Mouse (Mus musculus) ES-Bruce4 (cell line): ENCODE measurements around the gene Fnip1. TPM values are rescaled to one million over a fixed set of nuclear protein-coding genes. Genes with fewer than 3 reads are reported as not detected.

Experiments used
- H3K27ac ChIP-seq: 2 replicates; pipeline ENCODE4 v1.5.1; 2012; ENCODE audit warnings: low read length, inconsistent platforms; ENCODE audit not compliant: insufficient read depth
- H3K27me3 ChIP-seq: 2 replicates; pipeline ENCODE4 v1.6.1; 2012; ENCODE audit warnings: mild to moderate bottlenecking, low read length, inconsistent platforms; ENCODE audit not compliant: control insufficient read depth, poor library complexity, insufficient read depth, severe bottlenecking
- H3K36me3 ChIP-seq: 2 replicates; pipeline ENCODE4 v1.6.1; 2012; ENCODE audit warnings: inconsistent platforms, mild to moderate bottlenecking, low read length, moderate library complexity; ENCODE audit not compliant: control insufficient read depth, poor library complexity, insufficient read depth, severe bottlenecking
- H3K4me1 ChIP-seq: one replicate; pipeline ENCODE4 v1.8.1; 2011; ENCODE audit warnings: low read length; ENCODE audit not compliant: control insufficient read depth, insufficient read depth
- H3K4me3 ChIP-seq: 2 replicates; pipeline ENCODE4 v1.5.1; 2011; ENCODE audit warnings: low read depth, mild to moderate bottlenecking, low read length
- H3K9ac ChIP-seq: 2 replicates; pipeline ENCODE4 v1.6.1; 2012; ENCODE audit warnings: low read depth, mild to moderate bottlenecking, inconsistent platforms; ENCODE audit not compliant: poor library complexity, severe bottlenecking
- H3K9me3 ChIP-seq: replicated peaks from 2 replicates; pipeline ENCODE4 v1.6.1; 2012; ENCODE audit warnings: mild to moderate bottlenecking, low read length, inconsistent platforms; ENCODE audit not compliant: control insufficient read depth, poor library complexity, insufficient read depth, severe bottlenecking
- CTCF ChIP-seq: IDR thresholded peaks from one replicate; pipeline ENCODE4 v1.8.1; 2011; ENCODE audit warnings: low read depth, low read length
- EP300 ChIP-seq: IDR thresholded peaks from 2 replicates; pipeline ENCODE4 v1.6.1; 2011; ENCODE audit warnings: low read depth, low read length; ENCODE audit not compliant: insufficient read depth
- POLR2A ChIP-seq: IDR thresholded peaks from one replicate; pipeline ENCODE4 v1.8.1; 2011; ENCODE audit warnings: low read length; ENCODE audit not compliant: insufficient read depth
- polyA plus RNA-seq: library from polyadenylated mRNA; stranded (reverse); fragments of >200 nt; gene quantifications from 2 replicates; pipeline ENCODE4 v1.2.4, GENCODE M21; 2011; ENCODE audit warnings: low read depth; ENCODE audit not compliant: missing spikeins, insufficient read depth, insufficient read length

The Fnip1 gene
- polyA plus RNA-seq, 1 experiment = 33.2 TPM

GRCm38 (mm10) chr11:54427695-54428352 lies 10.2 kb upstream of the Fnip1 start:
- Histone ChIP-seq H3K9ac (no peak overlapping the region), H3K36me3 (no peaks in the 10 kb centered on the region), H3K4me1 (no peaks in the 10 kb centered on the region), H3K4me3 (no peak overlapping the region), H3K9me3 (no peaks in the 10 kb centered on the region), H3K27ac (no peak overlapping the region), H3K27me3 (no peaks in the 10 kb centered on the region)
- TF ChIP-seq EP300 (no peak), POLR2A (no peak), CTCF (no peak)

GRCm38 (mm10) chr11:54429224-54429623 lies 8.8 kb upstream of the Fnip1 start:
- Histone ChIP-seq H3K4me1 (no peaks in the 10 kb centered on the region), H3K27ac (no peak overlapping the region), H3K27me3 (no peaks in the 10 kb centered on the region), H3K9ac (no peak overlapping the region), H3K4me3 (no peak overlapping the region), H3K9me3 (no peaks in the 10 kb centered on the region), H3K36me3 (no peaks in the 10 kb centered on the region)
- TF ChIP-seq POLR2A (no peak), CTCF (no peak), EP300 (no peak)

- Histone ChIP-seq H3K27me3 (no peaks in the 10 kb centered on the region; the same call in 1 of the 2 replicates), H3K36me3 (no peaks in the 10 kb centered on the region)
Observed at GRCm38 (mm10) chr11:54435797-54436196, 2.2 kb upstream of the Fnip1 start.

GRCm38 (mm10) chr11:54437310-54437822 lies 633 bp upstream of the Fnip1 start:
- H3K27me3 ChIP-seq = no peaks in the 10 kb centered on the region; the same call in 1 of the 2 replicates
- H3K9ac ChIP-seq = peak overlapping the region; percentile 95; the same call in 1 of the 2 replicates
- no peak overlapping the region for H3K4me3 ChIP-seq
- no peaks in the 10 kb centered on the region for H3K9me3 ChIP-seq
- H3K4me1 ChIP-seq = no peaks in the 10 kb centered on the region
- H3K36me3 ChIP-seq = no peaks in the 10 kb centered on the region
- TF ChIP-seq POLR2A (no peak), EP300 (no peak), CTCF (no peak)
- no peak overlapping the region for H3K27ac ChIP-seq

More at GRCm38 (mm10) chr11:54435797-54436196, 2.2 kb upstream of the Fnip1 start:
- H3K4me3 ChIP-seq = no peak overlapping the region
- TF ChIP-seq EP300 = no peak
- H3K9ac ChIP-seq = no peak overlapping the region
- no peaks in the 10 kb centered on the region for H3K9me3 ChIP-seq
- no peak overlapping the region for H3K27ac ChIP-seq
- H3K4me1 ChIP-seq = no peaks in the 10 kb centered on the region

GRCm38 (mm10) chr11:54438366-54438781 lies 375 bp downstream of the Fnip1 start:
- H3K27me3 ChIP-seq = no peaks in the 10 kb centered on the region; the same call in 1 of the 2 replicates
- peak overlapping the region; percentile 81 for H3K4me3 ChIP-seq
- H3K9me3 ChIP-seq = no peaks in the 10 kb centered on the region
- TF ChIP-seq EP300 (no peak), CTCF (no peak), POLR2A (no peak)
- no peaks in the 10 kb centered on the region for H3K36me3 ChIP-seq
- H3K9ac ChIP-seq = peak overlapping the region; percentile 95
- no peaks in the 10 kb centered on the region for H3K4me1 ChIP-seq
- no peak overlapping the region for H3K27ac ChIP-seq

GRCm38 (mm10) chr11:54438991-54439690 lies 1.1 kb downstream of the Fnip1 start:
- H3K9ac ChIP-seq = peak overlapping the region; percentile 95
- H3K27me3 ChIP-seq = no peaks in the 10 kb centered on the region; the same call in 1 of the 2 replicates
- peak overlapping the region; percentile 81 for H3K4me3 ChIP-seq
- no peak overlapping the region for H3K27ac ChIP-seq
- no peaks in the 10 kb centered on the region for H3K4me1 ChIP-seq
- no peaks in the 10 kb centered on the region for H3K36me3 ChIP-seq
- TF ChIP-seq EP300 = no peak
- TF ChIP-seq POLR2A = no peak
- TF ChIP-seq CTCF = no peak
- H3K9me3 ChIP-seq = no peaks in the 10 kb centered on the region
